Mouse (Mus musculus) gastrocnemius, postnatal 25 days (tissue): Measurements from ENCODE around the gene Teddm2. TPM values are rescaled to one million over a fixed set of nuclear protein-coding genes. Genes with fewer than 3 reads are reported as not detected.
"Not testable (repeated sequence)": the region's sequence is repeated elsewhere in the genome, so short reads cannot be mapped to it uniquely, and the experiment has no call there.

ENCODE experiments used
- DNase-seq: peaks from one replicate; pipeline ENCODE4 v3.0.0; 2022
- total RNA-seq, 2 experiments: library from RNA; stranded (reverse); gene quantifications; 1 replicate in 1 of 2; 2 replicates in 1 of 2; pipeline ENCODE4 v1.2.3; 2021

Gene Teddm2
- total RNA-seq, 2 experiments from 2014 or later = 1.6 to 2.3 TPM

GRCm38 (mm10) chr1:153904236-153904635, 4.2 kb upstream of the Teddm2 start:
- DNase-seq = no peak

- no peak for DNase-seq
These were observed 3.0 kb upstream of the Teddm2 start for GRCm38 (mm10) chr1:153903006-153903405.

- peak; percentile 82 for DNase-seq
These were observed 1.1 kb upstream of the Teddm2 start for GRCm38 (mm10) chr1:153900860-153901730.

GRCm38 (mm10) chr1:153900381-153900780, 353 bp upstream of the Teddm2 start:
- DNase-seq = peak; percentile 52

- DNase-seq = no peak
These were observed 868 bp downstream of the Teddm2 start for GRCm38 (mm10) chr1:153898989-153899730.

GRCm38 (mm10) chr1:153897196-153897595, 2.8 kb downstream of the Teddm2 start:
- no peak for DNase-seq

GRCm38 (mm10) chr1:153894979-153895378, 5.0 kb downstream of the Teddm2 start:
- no peak for DNase-seq

- DNase-seq = no peak
These were observed 5.7 kb downstream of the Teddm2 start for GRCm38 (mm10) chr1:153894201-153894893.

- DNase-seq = no peak
These were observed 6.3 kb downstream of the Teddm2 start for GRCm38 (mm10) chr1:153893746-153894145.

- no peak for DNase-seq
These were observed 8.6 kb downstream of the Teddm2 start, which contains the start of gene Teddm1a for GRCm38 (mm10) chr1:153891442-153891841. Gene Teddm1a (plus strand): TSS chr1:153891742.

- no peak for DNase-seq
These were observed 9.9 kb downstream of the Teddm2 start for GRCm38 (mm10) chr1:153890121-153890520.

- no peak for DNase-seq
These were observed 13.9 kb downstream of the Teddm2 start for GRCm38 (mm10) chr1:153886024-153886633.

GRCm38 (mm10) chr1:153880391-153880790, 19.6 kb downstream of the Teddm2 start:
- DNase-seq = not testable (repeated sequence)

GRCm38 (mm10) chr1:153874045-153874444, 26.0 kb downstream of the Teddm2 start, which contains the start of gene Teddm1b:
Gene Teddm1b (plus strand): TSS chr1:153874345.
- no peak for DNase-seq

GRCm38 (mm10) chr1:153855946-153856345, 44.1 kb downstream of the Teddm2 start:
- DNase-seq = no peak

GRCm38 (mm10) chr1:153852696-153853095, 47.3 kb downstream of the Teddm2 start:
- not testable (repeated sequence) for DNase-seq

GRCm38 (mm10) chr1:153846867-153847266, 53.2 kb downstream of the Teddm2 start:
- DNase-seq = no peak

- no peak for DNase-seq
These were observed 53.6 kb downstream of the Teddm2 start for GRCm38 (mm10) chr1:153846420-153846819.

GRCm38 (mm10) chr1:153844042-153844441, 56.0 kb downstream of the Teddm2 start, which contains the start of gene Rgsl1:
Gene Rgsl1 (minus strand): TSS chr1:153844142.
- no peak for DNase-seq

GRCm38 (mm10) chr1:153842121-153842740, 57.8 kb downstream of the Teddm2 start:
- peak; percentile 7 for DNase-seq

- no peak for DNase-seq
These were observed 64.0 kb downstream of the Teddm2 start for GRCm38 (mm10) chr1:153836036-153836435.
